Mouse (Mus musculus) right cerebral cortex, adult 2 months (tissue): ENCODE results near the gene Acot12.
A peak's percentile ranks its signal among the peaks of the same experiment; 100 is the strongest.

Experiments used
- DNase-seq, 2 experiments: peaks; one replicate each; pipeline ENCODE4 v3.0.0; 2021 to 2022; ENCODE audit warnings: low spot score in 2 of 2

Acot12 gene

DNA sequence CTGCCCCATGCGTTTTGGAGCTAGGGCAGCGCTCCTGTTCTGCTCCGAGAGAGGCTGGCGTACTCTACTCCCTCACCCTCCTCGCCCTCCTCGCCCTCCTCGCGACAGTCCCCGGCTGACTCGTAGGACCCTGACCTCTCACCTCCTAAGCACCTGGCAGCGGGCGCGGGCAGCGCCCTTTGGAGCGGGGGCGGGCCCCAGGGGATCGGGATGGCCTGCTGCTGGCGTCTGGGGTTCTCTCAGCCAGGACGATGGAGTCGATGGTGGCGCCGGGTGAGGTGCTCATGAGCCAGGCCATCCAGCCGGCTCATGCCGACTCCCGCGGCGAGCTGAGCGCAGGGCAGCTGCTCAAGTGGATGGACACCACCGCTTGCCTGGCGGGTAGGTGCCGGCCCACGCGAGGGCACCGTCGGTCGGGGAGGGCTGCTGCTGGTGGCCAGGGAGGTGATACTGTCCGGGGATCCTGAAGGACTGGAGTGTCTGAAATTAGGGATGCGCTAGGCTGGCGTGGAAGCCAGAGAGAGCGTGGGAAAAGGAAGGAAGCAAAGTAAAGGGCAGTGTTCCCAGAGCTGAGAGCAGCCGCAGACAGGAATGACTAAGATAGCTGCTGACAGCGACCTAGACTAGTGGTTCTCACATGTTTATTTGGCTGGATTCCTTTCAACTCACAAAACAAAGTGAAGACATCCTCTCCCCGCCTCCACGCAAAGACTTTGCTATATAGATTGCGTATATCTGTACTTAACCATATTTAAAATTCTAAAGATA lies at the start of gene Acot12:
TSS of gene Acot12 (plus strand) at position 233 of the 768 bp plus-strand sequence.
- DNase-seq: peak; percentile 43 to 47

GRCm38 (mm10) chr13:91693615-91694014 lies 47.7 kb upstream of the Acot12 start:
- no peak for DNase-seq

DNA sequence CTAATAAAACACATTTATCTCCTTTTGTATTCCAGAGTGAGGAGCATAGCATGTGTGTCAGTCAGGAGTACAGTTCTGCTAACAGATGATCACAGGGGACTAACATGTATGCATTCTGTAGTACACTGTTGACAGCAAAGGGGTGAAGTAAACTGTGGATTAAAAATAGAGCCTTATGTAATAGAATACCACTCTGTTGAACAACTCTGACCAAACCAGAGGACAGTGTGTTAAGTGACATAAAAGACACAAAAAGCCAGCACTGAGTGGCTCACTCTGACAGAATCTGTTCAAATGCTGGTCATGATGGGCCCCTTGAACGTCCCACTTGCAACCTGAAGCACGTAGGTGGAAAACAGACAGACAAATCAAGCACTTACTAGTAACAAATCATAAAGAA lies 45.9 kb upstream of the Acot12 start:
- no peak for DNase-seq

DNA sequence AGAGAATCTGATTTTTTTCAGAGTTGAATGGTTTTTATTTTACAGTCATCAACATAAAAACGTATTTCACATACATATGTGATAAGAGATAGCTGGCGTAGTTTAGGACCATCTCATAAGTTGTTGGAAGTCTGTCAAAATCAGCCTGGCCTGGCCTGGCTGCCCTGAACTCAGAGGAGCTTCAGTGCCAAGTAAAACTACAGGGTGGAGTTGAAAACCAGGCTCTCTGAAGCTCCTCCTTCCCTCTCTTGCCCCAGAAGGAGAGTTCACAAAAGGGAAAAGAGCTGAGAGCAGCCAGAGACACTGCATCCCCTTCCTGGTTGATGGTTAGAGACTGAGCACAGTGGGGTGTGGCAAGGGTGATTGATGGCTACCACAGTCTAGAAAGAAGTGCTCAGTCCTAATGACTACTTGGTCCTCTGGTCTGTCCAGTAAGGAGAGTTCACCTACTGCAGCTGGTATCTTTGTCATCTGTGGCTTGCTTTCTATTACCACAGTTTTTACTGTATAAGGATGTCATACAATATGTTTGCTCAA lies 45.1 kb upstream of the Acot12 start:
- DNase-seq: no peak

DNA sequence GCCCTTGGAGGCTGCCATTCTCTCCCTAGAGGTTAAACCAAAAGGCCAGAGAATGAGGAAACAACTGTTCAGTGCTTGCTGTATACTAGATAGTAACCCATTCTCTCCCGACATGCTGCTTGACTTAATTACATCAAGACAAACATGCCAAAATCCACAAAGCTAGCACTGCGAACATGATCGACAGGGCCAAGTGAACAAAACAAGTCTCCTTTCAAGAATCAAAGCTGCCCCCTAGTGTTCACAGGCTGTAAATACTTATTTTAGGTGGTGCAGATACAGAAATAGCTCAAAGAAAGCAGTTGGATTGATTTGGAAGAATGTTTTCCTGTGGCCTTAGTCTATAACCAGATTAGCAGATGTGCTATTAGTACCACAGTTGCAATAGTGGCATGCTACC lies 44.3 kb upstream of the Acot12 start:
- peak in 1 of 2 experiments; percentile 47 for DNase-seq

GRCm38 (mm10) chr13:91702337-91702736 lies 39.0 kb upstream of the Acot12 start:
- no peak for DNase-seq

DNA sequence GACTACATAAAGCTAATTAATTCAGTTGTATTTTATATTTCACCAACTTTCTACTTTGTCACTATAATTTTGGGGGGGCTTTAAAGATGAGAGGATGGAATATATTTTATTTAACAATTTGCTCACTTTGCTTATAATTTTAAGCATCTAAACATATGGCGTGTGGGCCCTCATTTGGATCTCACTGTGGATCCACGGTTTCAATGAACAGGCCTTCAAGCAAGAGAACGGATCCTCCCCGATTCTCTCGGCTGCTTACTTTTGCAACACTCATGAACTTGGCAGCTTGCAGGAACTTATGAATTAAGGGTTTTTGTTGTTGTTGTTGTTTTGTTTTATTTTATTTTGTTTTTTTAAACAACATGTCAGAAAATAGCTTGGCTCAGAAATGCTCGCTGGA lies 21.8 kb upstream of the Acot12 start:
- DNase-seq: no peak

GRCm38 (mm10) chr13:91723108-91723735 lies 18.1 kb upstream of the Acot12 start:
- DNase-seq: no peak

DNA sequence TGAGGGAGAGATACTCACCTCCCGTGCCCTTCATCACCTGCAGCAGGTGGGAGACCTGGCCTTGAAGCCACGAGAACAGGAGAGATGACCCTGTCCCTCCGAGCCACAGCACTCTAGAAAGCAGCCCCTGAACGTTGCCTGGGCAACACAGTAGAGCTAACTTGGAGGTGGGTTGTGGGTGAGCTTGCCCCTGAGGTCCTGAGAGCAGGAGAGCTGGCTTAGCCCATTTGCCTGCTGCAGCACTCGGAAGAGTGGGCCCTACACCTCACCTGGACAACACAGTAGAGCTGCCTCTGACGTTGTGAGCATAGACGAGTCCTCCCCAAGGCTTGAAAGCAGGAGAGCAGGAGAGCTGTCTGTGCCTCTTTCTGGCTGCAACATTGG lies 17.6 kb upstream of the Acot12 start:
- DNase-seq: no peak

DNA sequence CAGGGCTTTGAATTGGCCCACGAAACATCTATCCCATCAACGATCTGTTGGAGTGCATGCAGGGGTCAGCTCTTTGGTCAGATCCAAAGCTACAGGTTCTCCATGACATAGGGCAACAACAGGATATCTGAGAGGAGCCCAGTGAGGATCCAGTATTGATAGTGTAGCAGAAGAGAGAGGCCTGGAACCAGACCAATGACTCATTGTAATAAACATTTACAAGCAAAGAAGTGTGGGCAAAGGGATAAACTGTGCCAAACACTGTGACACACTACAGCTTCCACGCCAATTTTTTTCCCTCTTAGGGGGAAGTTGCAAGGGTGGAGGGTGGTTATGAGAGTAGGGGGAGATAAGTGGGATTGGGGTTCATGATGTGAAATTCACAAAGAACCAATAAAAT lies 17.1 kb upstream of the Acot12 start:
- DNase-seq: no peak

DNA sequence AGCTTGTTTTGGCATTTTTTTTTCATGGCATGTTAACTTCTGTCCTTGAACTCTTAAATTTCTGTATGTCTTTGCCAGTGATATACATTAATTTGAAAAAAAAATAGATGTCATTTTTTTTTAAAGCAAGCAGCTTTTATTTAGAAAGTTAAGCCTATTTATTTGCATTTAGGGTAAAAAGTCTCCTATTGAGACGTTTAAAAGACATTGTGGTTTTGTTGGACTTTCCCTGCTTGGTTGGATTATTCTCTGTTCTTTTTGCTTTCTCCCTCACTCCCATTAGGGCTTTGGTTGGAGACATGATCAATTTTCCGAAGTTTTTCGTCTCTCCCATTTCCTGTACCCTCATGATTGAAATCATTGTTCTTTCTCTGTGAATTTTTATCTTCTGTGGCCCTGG lies 16.2 kb upstream of the Acot12 start:
- no peak for DNase-seq

DNA sequence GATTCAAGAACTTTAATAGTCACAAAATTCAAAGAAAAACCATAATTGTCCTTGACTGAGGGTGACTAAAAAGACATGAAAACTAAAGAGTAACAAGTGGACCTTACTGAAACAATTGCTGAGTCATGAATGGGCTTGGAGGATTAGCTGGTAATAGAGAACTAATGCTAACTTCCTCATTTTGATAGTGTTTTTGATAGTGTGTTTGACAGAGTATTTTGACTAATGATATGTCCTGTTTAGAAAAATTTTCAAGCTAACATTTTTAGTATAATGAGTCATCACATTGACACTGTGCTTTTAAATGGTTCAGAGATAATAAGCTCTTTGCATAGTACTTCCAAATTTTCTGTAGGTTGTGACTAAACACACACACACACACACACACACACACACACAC lies 13.4 kb upstream of the Acot12 start:
- DNase-seq: no peak

DNA sequence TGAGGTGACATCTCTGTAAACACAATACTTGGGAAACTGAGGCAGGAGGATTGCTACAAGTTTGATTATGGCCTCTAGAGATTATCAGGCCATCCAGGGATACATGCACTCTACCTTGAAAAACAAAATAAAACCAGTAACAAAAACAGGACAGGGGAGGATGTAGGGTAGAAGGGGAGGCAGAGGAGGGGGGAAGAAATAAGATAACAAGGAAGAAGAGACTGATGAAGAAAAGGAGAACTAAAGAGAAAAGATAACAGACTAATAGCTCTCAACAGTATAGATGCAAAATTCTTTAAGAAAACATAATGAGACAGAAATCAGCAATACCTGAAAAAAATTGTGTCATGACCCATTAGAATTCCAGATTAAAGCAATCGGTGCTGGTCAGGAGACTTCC lies 4.1 kb upstream of the Acot12 start:
- DNase-seq: no peak

GRCm38 (mm10) chr13:91740851-91741250 lies 461 bp upstream of the Acot12 start:
- no peak for DNase-seq

- DNase-seq: no peak
These were observed 1.9 kb downstream of the Acot12 start for GRCm38 (mm10) chr13:91743180-91743579.

DNA sequence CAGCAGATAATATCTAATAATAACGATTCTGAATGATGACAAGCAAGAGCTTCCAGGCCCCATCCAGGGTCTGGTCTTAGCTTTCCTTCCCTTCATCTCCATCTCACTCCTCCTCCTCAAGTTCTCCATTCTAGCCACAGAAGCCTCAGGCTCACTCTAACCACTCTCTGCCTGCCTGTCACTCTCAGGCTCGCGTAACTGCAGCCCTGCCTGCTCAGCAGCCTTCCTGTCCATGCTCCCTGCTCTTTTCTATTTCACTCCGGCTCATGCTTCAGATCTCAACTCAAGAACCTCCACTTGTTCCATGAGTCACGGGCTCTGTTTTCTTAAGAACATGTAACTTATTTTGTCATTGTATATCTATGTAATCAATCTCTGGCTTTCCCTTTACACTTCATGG lies 5.2 kb downstream of the Acot12 start:
- DNase-seq: no peak

DNA sequence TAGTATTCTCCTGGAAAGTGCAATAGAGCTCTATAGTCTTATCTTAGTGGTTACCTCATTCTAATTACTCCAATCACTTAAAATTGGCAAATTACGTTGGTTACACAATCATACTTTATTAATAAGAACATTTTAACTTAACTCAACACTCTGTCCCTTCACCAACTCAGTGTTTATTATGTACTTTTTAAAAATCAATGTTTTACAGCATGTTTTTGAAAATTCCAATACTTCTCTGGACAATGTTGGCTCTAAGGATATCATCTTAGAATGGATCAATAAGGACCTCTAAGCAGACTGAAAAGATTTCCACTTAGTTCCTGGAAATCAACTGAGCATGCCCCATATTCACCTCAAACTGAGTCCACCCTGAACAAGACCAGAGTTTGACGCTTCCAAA lies 7.1 kb downstream of the Acot12 start:
- DNase-seq: no peak

- DNase-seq: no peak
These were observed 8.7 kb downstream of the Acot12 start for GRCm38 (mm10) chr13:91749981-91750380.

GRCm38 (mm10) chr13:91753724-91754123 lies 12.4 kb downstream of the Acot12 start:
- DNase-seq: peak in 1 of 2 experiments; percentile 7

DNA sequence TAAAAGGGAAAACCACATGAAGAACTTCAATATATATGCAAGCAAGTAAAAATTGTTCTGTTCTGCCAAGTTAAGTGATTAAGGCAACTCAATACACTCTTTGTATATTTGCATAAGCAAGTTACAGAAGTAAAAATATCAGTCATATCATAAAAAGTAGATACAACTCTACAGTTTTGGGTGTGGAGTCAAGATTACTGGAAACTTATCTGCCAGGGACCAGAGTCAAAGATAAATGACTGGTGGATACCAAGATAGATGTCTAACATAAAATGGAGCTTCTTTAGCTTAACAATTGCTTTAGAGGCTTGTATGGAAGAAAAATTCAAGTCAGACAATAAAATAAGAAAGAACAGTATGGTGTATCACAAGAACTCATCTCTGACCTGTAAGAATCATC lies 13.4 kb downstream of the Acot12 start:
- DNase-seq: no peak

DNA sequence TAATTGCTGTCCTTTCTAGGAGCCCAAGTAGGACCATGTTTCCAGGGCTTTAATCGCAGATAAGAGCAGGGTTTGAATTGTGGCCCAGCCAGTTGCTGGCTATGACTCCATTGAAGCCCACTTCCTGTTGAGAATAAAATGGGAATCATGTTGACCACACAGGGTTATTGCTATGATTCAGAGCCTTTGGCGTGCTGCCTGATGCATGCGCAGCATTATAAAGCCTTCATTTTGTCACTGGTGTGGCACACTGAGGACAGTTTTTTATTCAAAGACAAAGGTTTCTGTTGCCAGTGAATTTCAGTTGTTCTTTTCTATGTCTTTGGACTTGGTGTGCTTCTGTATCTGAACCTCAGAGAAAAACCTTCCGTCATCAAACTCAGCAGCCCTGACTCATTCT lies 14.9 kb downstream of the Acot12 start:
- no peak for DNase-seq

GRCm38 (mm10) chr13:91758316-91759048 lies 17.2 kb downstream of the Acot12 start:
- no peak for DNase-seq

DNA sequence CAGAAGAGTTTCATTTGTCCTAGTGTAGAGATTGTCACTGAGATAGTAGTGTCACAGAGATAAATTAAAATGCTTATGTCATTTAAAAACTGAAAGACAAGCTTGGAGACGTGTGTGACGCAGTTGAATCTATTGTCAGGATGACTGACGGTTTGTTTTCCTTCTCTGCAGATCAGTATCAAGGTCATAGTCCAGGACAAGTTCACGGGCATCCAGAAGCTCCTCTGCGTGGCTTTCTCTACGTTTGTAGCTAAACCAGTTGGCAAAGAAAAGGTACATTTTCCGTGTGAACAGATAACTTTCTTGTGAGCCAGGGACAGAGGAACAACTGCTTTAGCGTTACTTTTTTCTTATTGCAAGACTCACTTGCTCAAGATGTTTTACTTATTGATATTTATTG lies 18.5 kb downstream of the Acot12 start:
- DNase-seq: no peak
